Mouse (Mus musculus): ENCODE measurements at regions not wholly inside any gene's neighbourhood (a gene's known extent, or its start where the extent isn't known, plus 50 kb on each side); places are given as distances from the start of the nearest gene placed in this dataset.

DNA sequence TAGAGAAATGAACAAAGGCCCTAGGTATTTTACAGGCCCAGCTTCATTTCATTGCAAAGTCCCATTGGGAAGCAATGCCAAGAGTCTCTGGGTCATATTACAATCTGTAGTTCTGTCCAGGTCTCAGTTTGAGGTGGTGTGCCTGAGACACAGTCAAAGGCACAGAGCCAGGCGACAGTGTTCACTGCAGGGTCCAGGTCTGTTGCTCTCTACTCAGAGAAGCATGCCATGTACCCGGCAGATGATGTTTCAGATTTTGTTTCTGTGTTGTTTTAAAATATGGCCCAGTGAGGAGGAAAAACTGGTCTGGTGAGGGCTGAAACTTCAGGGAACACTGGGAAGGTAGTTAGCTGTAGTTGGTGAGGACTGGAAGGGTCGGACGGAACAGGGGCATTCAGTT is 63.1 kb upstream of the Gdnf start:
- no peak for TF ChIP-seq POLR2A (IDR thresholded peaks at IDR 0.05; ENCODE audit: borderline replicate concordance, control insufficient read depth, low read depth, low read length)
- TF ChIP-seq CTCF (IDR thresholded peaks at IDR 0.05; ENCODE audit: control insufficient read depth, insufficient read depth, low read length) = no peak

All from bone marrow, adult 2 months (tissue).